Mouse (Mus musculus) cerebellum, adult 11-12 months (tissue): ENCODE data around the gene Usf3.

Experiments
- DNase-seq: peaks from one replicate; pipeline ENCODE4 v3.0.0; 2022

Usf3 gene

DNA sequence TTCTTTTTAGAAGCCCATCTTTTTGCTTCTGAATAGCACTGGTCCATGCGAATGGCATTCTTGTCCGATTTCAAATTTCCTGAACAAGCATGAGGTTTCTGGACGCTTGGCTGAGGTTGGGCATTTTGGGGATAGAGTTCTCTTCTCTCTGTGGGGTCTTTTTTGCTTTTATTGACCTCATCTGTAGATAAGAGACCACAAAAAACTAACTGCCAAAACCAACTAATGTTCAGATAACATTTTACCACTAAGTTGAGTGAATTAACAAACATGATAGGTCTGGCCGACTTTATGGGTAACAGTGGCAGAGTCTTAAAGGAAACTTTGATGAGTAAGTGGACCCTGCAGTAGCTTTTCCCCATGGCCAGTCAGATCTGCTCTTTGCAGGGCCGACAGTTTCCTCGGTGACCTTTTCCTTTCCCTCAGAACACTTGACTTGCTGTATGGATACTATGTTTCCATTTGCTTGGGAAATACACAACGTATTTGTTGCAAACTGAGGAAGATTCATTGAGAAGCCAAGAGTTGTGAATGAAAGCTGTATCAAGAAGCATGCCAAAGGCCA is 1.0 kb downstream of the Usf3 start:
- no peak for DNase-seq

- no peak for DNase-seq
These were observed 2.0 kb downstream of the Usf3 start for GRCm38 (mm10) chr16:44175001-44175400.

DNA sequence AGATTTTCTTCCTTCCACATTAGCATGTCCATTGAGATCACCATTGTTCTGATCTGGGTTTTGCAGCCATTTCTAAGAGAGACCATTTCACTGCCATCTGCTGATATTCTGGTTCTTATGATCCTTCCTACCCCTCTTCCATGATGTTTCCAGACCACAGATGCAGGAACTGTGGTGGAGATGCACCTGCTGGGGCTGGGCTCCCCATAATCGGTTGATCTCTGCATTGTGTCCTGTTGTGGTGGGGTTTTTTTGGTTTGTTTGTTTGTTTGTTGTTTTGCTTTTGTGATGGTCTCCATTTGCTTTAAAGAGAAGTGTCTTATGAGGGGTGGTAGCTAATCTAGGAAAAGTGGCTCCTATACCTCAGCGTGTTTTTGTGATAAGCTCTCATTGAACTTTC is 3.5 kb downstream of the Usf3 start:
- DNase-seq, result no peak

DNA sequence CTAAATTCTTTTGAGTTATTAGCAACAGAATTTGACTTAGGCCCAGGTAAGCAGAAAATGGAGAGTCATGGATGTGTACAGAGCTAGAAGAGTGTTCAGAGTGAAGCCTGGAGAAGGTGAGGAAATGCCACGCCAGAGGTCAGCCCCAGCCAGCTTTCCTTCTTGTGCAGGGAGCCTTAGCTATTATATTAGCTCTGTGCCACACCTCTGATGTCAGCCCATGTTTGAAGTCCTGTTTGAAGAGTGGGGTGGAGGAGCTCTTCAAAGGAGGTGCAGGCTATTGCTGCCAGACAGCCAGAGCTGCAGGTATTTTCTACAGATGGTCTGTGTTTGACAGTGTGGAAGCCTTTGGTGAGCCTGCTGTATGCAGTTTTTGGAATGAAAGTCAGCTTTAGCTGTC is 5.5 kb downstream of the Usf3 start:
- no peak for DNase-seq

- DNase-seq, result no peak
These were observed 9.6 kb downstream of the Usf3 start for GRCm38 (mm10) chr16:44182597-44182996.

GRCm38 (mm10) chr16:44184769-44185168 is 11.7 kb downstream of the Usf3 start:
- no peak for DNase-seq

GRCm38 (mm10) chr16:44187172-44187571 is 14.1 kb downstream of the Usf3 start:
- DNase-seq, result no peak

- DNase-seq, result no peak
These were observed 15.7 kb downstream of the Usf3 start for GRCm38 (mm10) chr16:44188766-44189165.

- no peak for DNase-seq
These were observed 17.0 kb downstream of the Usf3 start for GRCm38 (mm10) chr16:44190032-44190431.

DNA sequence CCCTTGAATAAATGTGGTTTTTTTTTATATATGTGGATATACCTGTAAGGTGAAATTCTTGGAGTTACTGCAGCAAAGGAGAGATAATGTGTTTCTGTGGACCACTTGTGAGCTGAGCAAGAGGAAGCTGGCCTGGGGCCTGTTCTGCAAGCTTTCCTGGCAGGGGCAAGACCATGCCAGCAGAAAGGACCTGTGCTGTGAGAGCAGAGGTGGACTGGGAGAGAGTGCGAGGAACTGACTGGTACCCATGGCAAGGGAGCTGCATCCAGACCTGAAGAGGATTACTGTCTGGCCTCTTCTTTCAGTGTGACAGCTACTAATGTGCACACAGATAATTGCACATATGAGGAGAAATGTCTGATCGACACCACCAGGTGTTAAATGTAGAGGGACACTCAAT is 17.9 kb downstream of the Usf3 start:
- DNase-seq, result peak; percentile 57

DNA sequence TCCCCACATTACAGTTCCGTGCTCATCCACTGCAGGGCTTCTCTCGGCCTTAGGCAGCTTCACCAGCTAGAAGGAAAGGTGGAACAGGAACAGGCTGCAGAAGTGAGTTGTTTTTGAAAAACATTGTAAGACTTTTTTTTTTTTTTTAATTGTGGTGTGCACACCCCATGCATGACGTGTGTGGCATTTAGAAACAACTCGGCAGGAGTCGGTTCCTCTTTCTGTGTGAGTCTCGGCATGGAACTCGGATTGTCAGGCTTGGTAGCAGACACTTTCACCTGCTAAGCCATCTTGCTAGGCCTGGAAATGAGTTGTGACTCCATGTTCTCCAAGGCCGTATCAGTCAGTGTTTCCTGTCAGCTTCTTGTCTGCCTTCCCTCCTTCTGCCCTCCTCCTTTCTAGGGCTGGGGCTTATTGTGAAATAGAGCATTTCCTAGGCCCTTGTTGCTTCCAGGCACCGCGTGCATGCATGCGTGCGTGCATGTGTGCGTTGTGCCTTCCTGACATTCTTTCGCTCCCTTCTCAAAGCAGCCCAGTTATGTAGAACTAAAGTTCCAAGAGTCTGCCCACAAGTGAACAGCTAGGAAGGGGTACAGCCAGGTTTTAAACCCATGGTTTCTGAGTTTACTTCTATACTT is 26.1 kb downstream of the Usf3 start:
- no peak for DNase-seq

GRCm38 (mm10) chr16:44200146-44200545 is 27.1 kb downstream of the Usf3 start:
- peak; percentile 46 for DNase-seq

DNA sequence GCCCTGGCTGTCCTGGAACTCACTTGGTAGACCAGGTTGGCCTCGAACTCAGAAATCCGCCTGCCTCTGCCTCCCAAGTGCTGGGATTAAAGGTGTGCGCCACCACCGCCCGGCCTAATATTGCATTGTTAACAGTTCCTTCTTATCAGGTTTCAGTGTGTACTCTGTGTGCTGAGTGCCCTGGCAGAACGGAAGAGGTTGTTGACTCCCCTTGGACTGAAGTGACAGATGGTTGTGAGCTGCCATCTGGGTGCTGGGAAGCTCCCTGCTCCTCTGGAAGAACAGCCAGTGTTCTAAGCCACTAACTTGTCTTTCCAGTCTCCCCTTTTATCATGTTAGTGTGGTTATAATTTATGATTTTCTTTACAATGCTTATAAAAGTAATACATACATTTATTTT is 31.3 kb downstream of the Usf3 start:
- DNase-seq, result peak; percentile 88

GRCm38 (mm10) chr16:44205973-44206372 is 32.9 kb downstream of the Usf3 start:
- DNase-seq, result no peak

DNA sequence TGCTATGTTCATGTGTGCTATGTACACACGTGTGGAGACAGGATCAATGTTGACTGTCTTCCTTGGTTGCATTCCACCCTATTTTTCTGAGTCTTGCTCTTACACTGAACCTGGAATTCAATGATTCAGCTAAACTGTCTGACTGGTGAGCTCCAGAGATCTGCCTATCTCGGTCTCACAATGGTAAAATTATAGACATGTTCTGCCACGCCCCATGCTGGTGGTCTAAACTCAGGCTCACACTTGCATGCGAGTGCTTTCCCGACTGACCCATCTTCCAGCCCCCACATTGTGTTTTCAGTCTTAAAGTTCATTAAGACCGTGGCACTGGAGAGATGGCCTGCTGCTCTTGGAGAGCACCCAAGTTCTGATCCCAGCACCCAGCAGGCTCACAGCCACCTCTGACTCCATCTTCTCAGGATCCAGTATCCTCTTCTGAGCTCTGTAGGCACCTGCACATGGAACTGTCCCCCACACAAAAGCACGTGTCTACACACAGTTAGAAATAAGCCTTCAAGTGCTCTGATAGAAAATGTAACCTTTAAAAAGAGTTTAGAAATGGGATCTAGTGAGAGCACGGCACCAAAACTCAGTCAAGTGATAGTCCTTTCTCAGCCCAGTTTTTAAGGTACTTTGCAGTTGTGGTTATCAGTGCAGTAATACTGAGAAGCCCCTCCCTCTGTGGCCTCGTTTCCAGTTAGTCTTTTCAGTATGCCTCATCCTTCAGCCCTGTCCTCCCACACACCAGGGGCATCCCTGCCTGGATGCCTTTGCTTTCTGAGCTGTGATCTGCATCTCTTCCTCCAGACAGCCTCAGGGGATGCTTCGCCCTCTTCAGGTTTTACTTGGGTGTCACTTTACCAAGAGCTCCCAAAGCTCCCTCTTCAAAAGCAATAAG is 37.4 kb downstream of the Usf3 start:
- peak; percentile 46 for DNase-seq

GRCm38 (mm10) chr16:44211054-44211414 is 38.0 kb downstream of the Usf3 start:
- no peak for DNase-seq

DNA sequence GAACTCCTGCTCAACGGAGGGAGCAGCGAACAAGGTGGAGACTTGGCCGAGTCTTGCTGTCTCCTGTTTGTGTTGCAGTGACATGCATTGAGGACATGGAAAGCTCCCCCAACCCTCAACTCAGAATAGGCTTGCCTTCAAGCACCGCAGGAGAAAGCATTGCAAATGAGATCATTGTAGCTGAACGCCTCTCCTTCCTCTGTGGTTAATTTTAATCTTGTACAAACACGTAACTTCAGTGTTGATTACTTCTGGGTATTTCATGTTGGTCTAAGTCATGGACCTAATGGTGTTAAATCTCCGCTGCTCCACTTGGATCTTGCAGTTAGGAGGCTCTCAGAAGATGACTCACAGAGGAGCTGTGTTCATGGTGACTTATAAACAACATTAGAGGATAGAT is 39.7 kb downstream of the Usf3 start:
- no peak for DNase-seq

DNA sequence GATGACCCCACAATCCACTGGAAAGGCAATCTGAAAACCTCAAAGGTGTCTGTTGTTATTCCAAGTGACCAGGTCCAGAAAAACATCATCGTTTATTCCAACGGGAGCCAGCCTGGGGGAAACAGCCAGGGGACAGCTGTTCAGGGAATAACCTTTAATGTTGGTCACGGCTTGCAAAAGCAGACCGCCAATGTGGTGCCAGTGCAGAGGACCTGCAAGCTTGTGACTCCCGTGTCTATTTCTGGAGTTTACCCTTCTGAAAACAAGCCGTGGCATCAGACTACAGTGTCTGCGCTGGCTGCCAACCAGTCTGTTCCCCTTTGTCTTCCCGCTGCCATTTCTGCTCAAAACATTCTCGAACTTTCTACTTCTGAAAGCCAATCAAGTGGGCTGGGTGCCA is 42.5 kb downstream of the Usf3 start:
- DNase-seq, result no peak

DNA sequence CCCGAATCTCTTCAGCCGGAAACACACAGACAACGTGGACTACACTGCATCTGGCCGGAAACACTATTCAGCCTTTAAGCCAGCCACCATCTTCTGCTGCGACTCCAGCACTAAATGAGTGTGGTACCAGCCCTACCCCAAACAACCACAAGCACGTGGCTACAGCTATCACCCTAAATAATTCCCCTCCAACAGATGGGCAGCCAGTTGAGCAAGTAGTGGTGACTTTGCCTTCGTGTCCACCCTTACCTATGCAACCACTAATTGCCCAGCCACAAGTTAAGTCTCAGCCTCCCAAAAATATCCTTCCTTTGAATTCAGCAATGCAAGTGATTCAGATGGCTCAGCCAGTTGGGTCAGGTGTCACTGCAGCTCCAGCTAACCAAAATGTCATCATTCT is 43.4 kb downstream of the Usf3 start:
- DNase-seq, result no peak

- DNase-seq, result no peak
These were observed 48.4 kb downstream of the Usf3 start for GRCm38 (mm10) chr16:44221463-44221862.

- DNase-seq, result no peak
These were observed 53.8 kb downstream of the Usf3 start for GRCm38 (mm10) chr16:44226706-44227291.

DNA sequence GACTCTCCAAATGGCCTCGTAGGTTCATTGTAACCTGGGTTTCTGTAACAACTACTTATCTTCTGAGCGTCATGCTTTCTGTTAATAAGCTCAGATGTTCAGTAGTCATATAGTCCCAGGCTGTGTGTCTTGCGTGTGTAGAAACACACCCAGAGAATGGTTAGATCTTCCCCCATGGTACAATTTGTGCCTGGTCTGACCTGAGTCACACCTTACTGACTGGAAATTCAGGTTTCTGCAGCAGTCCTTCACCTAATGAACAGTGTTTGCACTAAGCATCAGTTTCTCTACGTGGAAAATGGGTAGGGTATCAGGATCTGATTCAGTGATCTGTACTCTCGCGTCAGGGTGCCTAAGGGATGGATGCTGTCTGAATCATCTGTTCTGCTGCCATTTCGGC is 60.0 kb downstream of the Usf3 start:
- DNase-seq, result no peak

GRCm38 (mm10) chr16:44237836-44238235 is 64.8 kb downstream of the Usf3 start:
- DNase-seq, result peak; percentile 76

- no peak for DNase-seq
These were observed 65.8 kb downstream of the Usf3 start for GRCm38 (mm10) chr16:44238835-44239263.
